Mouse (Mus musculus) kidney, adult 11 months (tissue): ENCODE measurements at regions not wholly inside any gene's neighbourhood (a gene's known extent, or its start where the extent isn't known, plus 50 kb on each side); places are given as distances from the start of the nearest gene placed in this dataset.

Experiments
- DNase-seq: peaks from one replicate; pipeline ENCODE4 v3.0.0; 2022

GRCm38 (mm10) chr19:36235131-36235530 is 113.0 kb upstream of the Pcgf5 start:
- DNase-seq = no peak

- DNase-seq = no peak
Measured at GRCm38 (mm10) chr19:36236576-36237345, 111.3 kb upstream of the Pcgf5 start.

- no peak for DNase-seq
Measured at GRCm38 (mm10) chr19:36237751-36238150, 110.4 kb upstream of the Pcgf5 start.

GRCm38 (mm10) chr19:36238536-36238935 is 109.6 kb upstream of the Pcgf5 start:
- DNase-seq = no peak

- no peak for DNase-seq
Measured at GRCm38 (mm10) chr19:36242396-36242795, 105.7 kb upstream of the Pcgf5 start.

- DNase-seq = peak; percentile 17
Measured at GRCm38 (mm10) chr19:36242946-36243345, 105.2 kb upstream of the Pcgf5 start.

- DNase-seq = no peak
Measured at GRCm38 (mm10) chr19:36252522-36252921, 95.6 kb upstream of the Pcgf5 start.

GRCm38 (mm10) chr19:36257748-36258538 is 90.2 kb upstream of the Pcgf5 start:
- no peak for DNase-seq

- no peak for DNase-seq
Measured at GRCm38 (mm10) chr19:36261819-36262218, 86.3 kb upstream of the Pcgf5 start.

- DNase-seq = no peak
Measured at GRCm38 (mm10) chr19:36263923-36264322, 84.2 kb upstream of the Pcgf5 start.

- DNase-seq = no peak
Measured at GRCm38 (mm10) chr19:36264397-36264796, 83.7 kb upstream of the Pcgf5 start.

- no peak for DNase-seq
Measured at GRCm38 (mm10) chr19:36265276-36265675, 82.8 kb upstream of the Pcgf5 start.

- DNase-seq = no peak
Measured at GRCm38 (mm10) chr19:36266346-36266745, 81.8 kb upstream of the Pcgf5 start.

- no peak for DNase-seq
Measured at GRCm38 (mm10) chr19:36273466-36273865, 74.6 kb upstream of the Pcgf5 start.

GRCm38 (mm10) chr19:36285465-36285864 is 62.6 kb upstream of the Pcgf5 start:
- no peak for DNase-seq

GRCm38 (mm10) chr19:36290778-36291177 is 57.3 kb upstream of the Pcgf5 start:
- DNase-seq = no peak

GRCm38 (mm10) chr19:36293177-36293969 is 54.7 kb upstream of the Pcgf5 start:
- no peak for DNase-seq
